Mouse (Mus musculus): Measurements from ENCODE around the gene Slc16a11. TPM values are rescaled to one million over a fixed set of nuclear protein-coding genes. Genes with fewer than 3 reads are reported as not detected.

The Slc16a11 gene
- total and polyA plus RNA-seq, 2 experiments = 12.5 to 84.4 TPM

- no peak overlapping the region for H3K4me3 ChIP-seq (ENCODE audit: insufficient read depth, low read depth, low read length)
- H3K79me2 ChIP-seq (ENCODE audit: control insufficient read depth, insufficient read depth, low read length) = no peaks in the 10 kb centered on the region
- H3K27me3 ChIP-seq (ENCODE audit: control insufficient read depth, insufficient read depth, low read length) = no peaks in the 10 kb centered on the region
- 68% methylated on average over 11 of the region's 11 CpGs for WGBS
- H3K9ac ChIP-seq (ENCODE audit: low read depth, low read length) = no peak overlapping the region
- no peak for DNase-seq (ENCODE audit: extremely low read depth, low read depth, low spot score)
- peaks cover 2% of the 10 kb centered on the region; the same call in 1 of the 2 replicates for H3K4me1 ChIP-seq (ENCODE audit: control insufficient read depth, insufficient read depth, low read length)
- H3K36me3 ChIP-seq (ENCODE audit: control insufficient read depth, insufficient read depth, low read length) = no peaks in the 10 kb centered on the region
- TF ChIP-seq POLR2A (IDR thresholded peaks at IDR 0.05; ENCODE audit: extremely low read depth, insufficient read depth, low read length) (no peak), CTCF (IDR thresholded peaks at IDR 0.05; ENCODE audit: low read depth, low read length) (no peak)
- H3K27ac ChIP-seq (replicated peaks; ENCODE audit: insufficient read depth, low read depth, low read length) = no peak overlapping the region
Measured at GRCm38 (mm10) chr11:70193354-70194285, 18.9 kb upstream of the Slc16a11 start.

- no peak for DNase-seq (ENCODE audit: extremely low read depth, low read depth, low spot score)
- Histone ChIP-seq H3K27me3 (ENCODE audit: control insufficient read depth, insufficient read depth, low read length) (no peaks in the 10 kb centered on the region), H3K27ac (replicated peaks; ENCODE audit: insufficient read depth, low read depth, low read length) (no peak overlapping the region), H3K9ac (ENCODE audit: low read depth, low read length) (no peak overlapping the region), H3K4me1 (ENCODE audit: control insufficient read depth, insufficient read depth, low read length) (peaks cover under 1% of the 10 kb centered on the region; the same call in 1 of the 2 replicates), H3K4me3 (ENCODE audit: insufficient read depth, low read depth, low read length) (no peak overlapping the region), H3K36me3 (ENCODE audit: control insufficient read depth, insufficient read depth, low read length) (no peaks in the 10 kb centered on the region), H3K79me2 (ENCODE audit: control insufficient read depth, insufficient read depth, low read length) (no peaks in the 10 kb centered on the region)
- TF ChIP-seq POLR2A (IDR thresholded peaks at IDR 0.05; ENCODE audit: extremely low read depth, insufficient read depth, low read length) (no peak), CTCF (IDR thresholded peaks at IDR 0.05; ENCODE audit: low read depth, low read length) (no peak)
- WGBS = 82% methylated on average over 3 of the region's 3 CpGs
Measured at GRCm38 (mm10) chr11:70198332-70198731, 14.2 kb upstream of the Slc16a11 start.

GRCm38 (mm10) chr11:70199107-70199506 lies 13.4 kb upstream of the Slc16a11 start:
- Histone ChIP-seq H3K4me3 (ENCODE audit: insufficient read depth, low read depth, low read length) (no peak overlapping the region), H3K9ac (ENCODE audit: low read depth, low read length) (no peak overlapping the region), H3K4me1 (ENCODE audit: control insufficient read depth, insufficient read depth, low read length) (no peaks in the 10 kb centered on the region), H3K27me3 (ENCODE audit: control insufficient read depth, insufficient read depth, low read length) (no peaks in the 10 kb centered on the region), H3K79me2 (ENCODE audit: control insufficient read depth, insufficient read depth, low read length) (no peaks in the 10 kb centered on the region), H3K27ac (replicated peaks; ENCODE audit: insufficient read depth, low read depth, low read length) (no peak overlapping the region), H3K36me3 (ENCODE audit: control insufficient read depth, insufficient read depth, low read length) (no peaks in the 10 kb centered on the region)
- TF ChIP-seq POLR2A (IDR thresholded peaks at IDR 0.05; ENCODE audit: extremely low read depth, insufficient read depth, low read length) (no peak), CTCF (IDR thresholded peaks at IDR 0.05; ENCODE audit: low read depth, low read length) (no peak)
- no peak for DNase-seq (ENCODE audit: extremely low read depth, low read depth, low spot score)
- 88% methylated on average over 8 of the region's 8 CpGs for WGBS

- no peak overlapping the region for H3K9ac ChIP-seq (ENCODE audit: low read depth, low read length)
- no peak overlapping the region for H3K4me3 ChIP-seq (ENCODE audit: insufficient read depth, low read depth, low read length)
- H3K4me1 ChIP-seq (ENCODE audit: control insufficient read depth, insufficient read depth, low read length) = no peaks in the 10 kb centered on the region
- H3K79me2 ChIP-seq (ENCODE audit: control insufficient read depth, insufficient read depth, low read length) = no peaks in the 10 kb centered on the region
- H3K27me3 ChIP-seq (ENCODE audit: control insufficient read depth, insufficient read depth, low read length) = no peaks in the 10 kb centered on the region
- WGBS = 87% methylated on average over 5 of the region's 5 CpGs
- no peaks in the 10 kb centered on the region for H3K36me3 ChIP-seq (ENCODE audit: control insufficient read depth, insufficient read depth, low read length)
- no peak for TF ChIP-seq POLR2A (IDR thresholded peaks at IDR 0.05; ENCODE audit: extremely low read depth, insufficient read depth, low read length)
- TF ChIP-seq CTCF (IDR thresholded peaks at IDR 0.05; ENCODE audit: low read depth, low read length) = no peak
- no peak overlapping the region for H3K27ac ChIP-seq (replicated peaks; ENCODE audit: insufficient read depth, low read depth, low read length)
- DNase-seq (ENCODE audit: extremely low read depth, low read depth, low spot score) = no peak
Measured at GRCm38 (mm10) chr11:70200036-70200608, 12.4 kb upstream of the Slc16a11 start.

- TF ChIP-seq CTCF (IDR thresholded peaks at IDR 0.05; ENCODE audit: low read depth, low read length) (peak; percentile 94), POLR2A (IDR thresholded peaks at IDR 0.05; ENCODE audit: extremely low read depth, insufficient read depth, low read length) (no peak)
- 45% methylated on average over 5 of the region's 5 CpGs for WGBS
- no peak overlapping the region for H3K27ac ChIP-seq (replicated peaks; ENCODE audit: insufficient read depth, low read depth, low read length)
- H3K79me2 ChIP-seq (ENCODE audit: control insufficient read depth, insufficient read depth, low read length) = no peaks in the 10 kb centered on the region
- peak; percentile 64 for DNase-seq (ENCODE audit: extremely low read depth, low read depth, low spot score)
- no peaks in the 10 kb centered on the region for H3K27me3 ChIP-seq (ENCODE audit: control insufficient read depth, insufficient read depth, low read length)
- no peak overlapping the region for H3K4me3 ChIP-seq (ENCODE audit: insufficient read depth, low read depth, low read length)
- no peaks in the 10 kb centered on the region for H3K4me1 ChIP-seq (ENCODE audit: control insufficient read depth, insufficient read depth, low read length)
- no peak overlapping the region for H3K9ac ChIP-seq (ENCODE audit: low read depth, low read length)
- H3K36me3 ChIP-seq (ENCODE audit: control insufficient read depth, insufficient read depth, low read length) = no peaks in the 10 kb centered on the region
Measured at GRCm38 (mm10) chr11:70201691-70202090, 10.9 kb upstream of the Slc16a11 start.
